Mouse (Mus musculus) ovary, postnatal 36 days (tissue): ENCODE data around the gene Angptl6.

Experiments
- DNase-seq: peaks from one replicate; pipeline ENCODE4 v3.0.0; 2022; ENCODE audit warnings: low spot score, mixed read lengths

Angptl6 gene

GRCm38 (mm10) chr9:20879097-20879792 lies at the start of gene Angptl6:
Gene Angptl6, minus strand, starts transcription at chr9:20879727.
- DNase-seq, result no peak

- DNase-seq, result no peak
These were observed 43.7 kb upstream of the Angptl6 start for GRCm38 (mm10) chr9:20923258-20923657.

- no peak for DNase-seq
These were observed 36.6 kb upstream of the Angptl6 start for GRCm38 (mm10) chr9:20916160-20916559.

GRCm38 (mm10) chr9:20909948-20910347 lies 30.4 kb upstream of the Angptl6 start:
- no peak for DNase-seq

- no peak for DNase-seq
These were observed 22.6 kb upstream of the Angptl6 start for GRCm38 (mm10) chr9:20902174-20902491.

- DNase-seq, result no peak
These were observed 22.1 kb upstream of the Angptl6 start for GRCm38 (mm10) chr9:20901466-20902173.

- peak; percentile 87 for DNase-seq
These were observed 19.1 kb upstream of the Angptl6 start, which contains the start of gene Eif3g for GRCm38 (mm10) chr9:20898511-20899073. Gene Eif3g, minus strand, starts transcription at chr9:20898623.

- DNase-seq, result no peak
These were observed 18.4 kb upstream of the Angptl6 start for GRCm38 (mm10) chr9:20897736-20898510.

GRCm38 (mm10) chr9:20895382-20895781 lies 15.9 kb upstream of the Angptl6 start:
- no peak for DNase-seq

GRCm38 (mm10) chr9:20894629-20895028 lies 15.1 kb upstream of the Angptl6 start:
- DNase-seq, result no peak

GRCm38 (mm10) chr9:20893590-20894343 lies 14.2 kb upstream of the Angptl6 start:
- DNase-seq, result no peak

GRCm38 (mm10) chr9:20893069-20893468 lies 13.5 kb upstream of the Angptl6 start:
- DNase-seq, result no peak

GRCm38 (mm10) chr9:20892104-20892653 lies 12.7 kb upstream of the Angptl6 start:
- no peak for DNase-seq

- DNase-seq, result no peak
These were observed 12.0 kb upstream of the Angptl6 start for GRCm38 (mm10) chr9:20891339-20892103.

GRCm38 (mm10) chr9:20890411-20890810 lies 10.9 kb upstream of the Angptl6 start:
- DNase-seq, result no peak

- DNase-seq, result no peak
These were observed 9.9 kb upstream of the Angptl6 start for GRCm38 (mm10) chr9:20889185-20890141.

- no peak for DNase-seq
These were observed 8.8 kb upstream of the Angptl6 start for GRCm38 (mm10) chr9:20888386-20888765.

- peak; percentile 94 for DNase-seq
These were observed 8.3 kb upstream of the Angptl6 start, which contains the start of gene Ppan for GRCm38 (mm10) chr9:20887704-20888385. Gene Ppan, plus strand, starts transcription at chr9:20888175.

- no peak for DNase-seq
These were observed 7.7 kb upstream of the Angptl6 start for GRCm38 (mm10) chr9:20887191-20887590.
